Mouse (Mus musculus) liver, adult 2 months (tissue): ENCODE results near the gene Acly. TPM values are rescaled to one million over a fixed set of nuclear protein-coding genes. Genes with fewer than 3 reads are reported as not detected.

ENCODE experiments used
- DNase-seq: peaks from one replicate; pipeline ENCODE4 v3.0.0-alpha.2; 2011; ENCODE audit warnings: low read depth, low spot score; ENCODE audit errors: extremely low read depth
- H3K27ac ChIP-seq: fragments of 200-500 bp; replicated peaks from 2 replicates; pipeline ENCODE4 v1.5.1; 2012; ENCODE audit warnings: low read depth, mild to moderate bottlenecking, control low read depth, inconsistent platforms, low read length; ENCODE audit not compliant: insufficient read depth
- H3K27me3 ChIP-seq: fragments of 200-500 bp; 2 replicates; pipeline ENCODE4 v1.6.1; 2012; ENCODE audit warnings: mild to moderate bottlenecking, moderate library complexity, low read length, inconsistent platforms; ENCODE audit not compliant: control insufficient read depth, insufficient read depth
- H3K36me3 ChIP-seq: fragments of 200-500 bp; 2 replicates; pipeline ENCODE4 v1.6.1; 2012; ENCODE audit warnings: low read length, inconsistent platforms; ENCODE audit not compliant: control insufficient read depth, insufficient read depth
- H3K4me1 ChIP-seq: fragments of 200-500 bp; 2 replicates; pipeline ENCODE4 v1.6.1; 2011; ENCODE audit warnings: low read length; ENCODE audit not compliant: control insufficient read depth, insufficient read depth
- H3K4me3 ChIP-seq: fragments of 200-500 bp; 2 replicates; pipeline ENCODE4 v1.5.1; 2011; ENCODE audit warnings: low read depth, mild to moderate bottlenecking, control low read depth, low read length, moderate library complexity; ENCODE audit not compliant: insufficient read depth
- H3K79me2 ChIP-seq: fragments of 200-500 bp; 2 replicates; pipeline ENCODE4 v1.6.1; 2012; ENCODE audit warnings: inconsistent platforms, mild to moderate bottlenecking, low read length, moderate library complexity; ENCODE audit not compliant: control insufficient read depth, insufficient read depth
- H3K9ac ChIP-seq: fragments of 200-500 bp; 2 replicates; pipeline ENCODE4 v1.6.1; 2012; ENCODE audit warnings: low read depth, mild to moderate bottlenecking, control low read depth, inconsistent platforms, low read length
- CTCF ChIP-seq: fragments of 200-500 bp; IDR thresholded peaks from 2 replicates; pipeline ENCODE4 v1.5.1; 2011; ENCODE audit warnings: low read depth, low read length, control low read depth
- POLR2A ChIP-seq: fragments of 200-500 bp; IDR thresholded peaks from 2 replicates; pipeline ENCODE4 v1.6.1; 2011; ENCODE audit warnings: low read length, control low read depth; ENCODE audit not compliant: insufficient read depth; ENCODE audit errors: extremely low read depth
- WGBS: fragments of 180-500 bp; shearing (Covaris S2); methylation state at CpG from one replicate; pipeline ENCODE4 v1.1.7; 2018; 5-methylcytosine and 5-hydroxymethylcytosine counted together
- polyA plus RNA-seq: library from polyadenylated mRNA; depleted of rRNA; stranded (reverse); fragments of >200 nt; gene quantifications from 2 replicates; pipeline ENCODE4 v1.2.3, GENCODE M21; 2012
- total RNA-seq: library from RNA; depleted of rRNA; stranded (reverse); fragments of >200 nt; gene quantifications from 2 replicates; pipeline ENCODE4 v1.2.3, GENCODE M21; 2014

The Acly gene
- total and polyA plus RNA-seq, 2 experiments, result 124 to 205 TPM

GRCm38 (mm10) chr11:100501321-100501720 is 26.5 kb downstream of the Acly start:
- TF ChIP-seq POLR2A (no peak), CTCF (no peak)
- no peaks in the 10 kb centered on the region for H3K27me3 ChIP-seq
- no peaks in the 10 kb centered on the region for H3K79me2 ChIP-seq
- H3K27ac ChIP-seq, result no peak overlapping the region
- H3K4me1 ChIP-seq, result no peaks in the 10 kb centered on the region; the same call in 1 of the 2 replicates
- DNase-seq, result no peak
- peaks cover 72% of the 10 kb centered on the region for H3K36me3 ChIP-seq
- H3K4me3 ChIP-seq, result no peak overlapping the region
- no peak overlapping the region for H3K9ac ChIP-seq
- 66% methylated on average over 6 of the region's 6 CpGs for WGBS

- Histone ChIP-seq H3K27me3 (no peaks in the 10 kb centered on the region), H3K4me1 (no peaks in the 10 kb centered on the region; the same call in 1 of the 2 replicates), H3K4me3 (no peak overlapping the region), H3K27ac (no peak overlapping the region), H3K36me3 (peaks cover 74% of the 10 kb centered on the region), H3K79me2 (no peaks in the 10 kb centered on the region), H3K9ac (no peak overlapping the region)
- WGBS, result 91% methylated on average over 7 of the region's 7 CpGs
- TF ChIP-seq POLR2A (no peak), CTCF (no peak)
- no peak for DNase-seq
Observed at GRCm38 (mm10) chr11:100500651-100501050, 27.1 kb downstream of the Acly start.

- no peak for DNase-seq
- TF ChIP-seq CTCF (no peak), POLR2A (no peak)
- Histone ChIP-seq H3K79me2 (no peaks in the 10 kb centered on the region), H3K9ac (no peak overlapping the region), H3K27ac (no peak overlapping the region), H3K4me1 (no peaks in the 10 kb centered on the region; the same call in 1 of the 2 replicates), H3K27me3 (no peaks in the 10 kb centered on the region), H3K36me3 (peaks cover 73% of the 10 kb centered on the region), H3K4me3 (no peak overlapping the region)
- 91% methylated on average over 3 of the region's 3 CpGs for WGBS
Observed at GRCm38 (mm10) chr11:100500241-100500640, 27.6 kb downstream of the Acly start.

GRCm38 (mm10) chr11:100493771-100494170 is 34.0 kb downstream of the Acly start:
- 92% methylated on average over 12 of the region's 12 CpGs for WGBS
- Histone ChIP-seq H3K79me2 (no peaks in the 10 kb centered on the region), H3K36me3 (peaks cover 82% of the 10 kb centered on the region), H3K27ac (no peak overlapping the region), H3K4me3 (no peak overlapping the region; the same call in 1 of the 2 replicates), H3K9ac (no peak overlapping the region), H3K27me3 (no peaks in the 10 kb centered on the region), H3K4me1 (peaks cover 4% of the 10 kb centered on the region)
- no peak for DNase-seq
- no peak for TF ChIP-seq CTCF
- no peak for TF ChIP-seq POLR2A

- no peaks in the 10 kb centered on the region for H3K27me3 ChIP-seq
- WGBS, result 64% methylated on average over 6 of the region's 6 CpGs
- DNase-seq, result peak; percentile 87
- H3K27ac ChIP-seq, result peak overlapping the region; percentile 52
- H3K9ac ChIP-seq, result no peak overlapping the region
- peaks cover 70% of the 10 kb centered on the region for H3K36me3 ChIP-seq
- TF ChIP-seq CTCF (0 out of 2 replicates have a peak, but pooled peaks have one; percentile 9), POLR2A (no peak)
- no peak overlapping the region for H3K4me3 ChIP-seq
- peaks cover 7% of the 10 kb centered on the region; the same call in 1 of the 2 replicates for H3K4me1 ChIP-seq
- H3K79me2 ChIP-seq, result no peaks in the 10 kb centered on the region
Observed at GRCm38 (mm10) chr11:100490951-100491350, 36.8 kb downstream of the Acly start.

GRCm38 (mm10) chr11:100485801-100486538 is 41.8 kb downstream of the Acly start:
- peak; percentile 83 for DNase-seq
- 32% methylated on average over 8 of the region's 8 CpGs for WGBS
- no peak overlapping the region for H3K4me3 ChIP-seq
- no peaks in the 10 kb centered on the region for H3K27me3 ChIP-seq
- no peak for TF ChIP-seq POLR2A
- 0 out of 2 replicates have a peak, but pooled peaks have one; percentile 6 for TF ChIP-seq CTCF
- H3K36me3 ChIP-seq, result peaks cover 74% of the 10 kb centered on the region
- H3K79me2 ChIP-seq, result no peaks in the 10 kb centered on the region
- no peak overlapping the region for H3K9ac ChIP-seq
- peaks cover 6% of the 10 kb centered on the region; the same call in 1 of the 2 replicates for H3K4me1 ChIP-seq
- H3K27ac ChIP-seq, result peak overlapping the region; percentile 28; the same call in 1 of the 2 replicates
